Mouse (Mus musculus) urinary bladder, postnatal 25 days (tissue): ENCODE data around the gene Oxa1l.
A peak's percentile ranks its signal among the peaks of the same experiment; 100 is the strongest.

Experiments
- DNase-seq: peaks from one replicate; pipeline ENCODE4 v3.0.0; 2022; ENCODE audit warnings: low spot score

The Oxa1l gene

GRCm38 (mm10) chr14:54409980-54410810 lies 49.6 kb downstream of the Oxa1l start:
- no peak for DNase-seq

GRCm38 (mm10) chr14:54412000-54412576 lies 51.5 kb downstream of the Oxa1l start:
- no peak for DNase-seq

- peak; percentile 51 for DNase-seq
These were observed 52.1 kb downstream of the Oxa1l start for GRCm38 (mm10) chr14:54412629-54413170.

GRCm38 (mm10) chr14:54413877-54414700 lies 53.5 kb downstream of the Oxa1l start:
- DNase-seq, result no peak

GRCm38 (mm10) chr14:54415241-54416020 lies 54.8 kb downstream of the Oxa1l start:
- no peak for DNase-seq

GRCm38 (mm10) chr14:54416229-54416775 lies 55.7 kb downstream of the Oxa1l start:
- no peak for DNase-seq

- DNase-seq, result no peak
These were observed 56.2 kb downstream of the Oxa1l start for GRCm38 (mm10) chr14:54416830-54417229.

GRCm38 (mm10) chr14:54417623-54418081 lies 57.0 kb downstream of the Oxa1l start, which contains the start of gene Slc7a7:
Gene Slc7a7, minus strand, starts transcription at chr14:54417780.
- no peak for DNase-seq
